Mouse (Mus musculus) stomach, embryonic 16.5 days (tissue): Measurements from ENCODE around the gene Slc4a1ap. TPM values are rescaled to one million over a fixed set of nuclear protein-coding genes. Genes with fewer than 3 reads are reported as not detected.

Source experiments
- polyA plus RNA-seq: library from polyadenylated mRNA; unstranded; fragments of >200 nt; fragmentation: Nextera tagmentation; extraction: Ambion mirVana; gene quantifications from 2 replicates; pipeline ENCODE4 v1.2.1, GENCODE M21; 2015

Gene Slc4a1ap
- polyA plus RNA-seq, 1 experiment from 2014 or later = 24.0 TPM

Other genes with a start within 250 kb of the Slc4a1ap start
- gene Ift172, start 235.9 kb upstream of the Slc4a1ap start, polyA plus RNA-seq = 34.6 and 35.1 TPM in 2 replicates
- 23.0 and 23.7 TPM in 2 replicates for gene Fndc4, start 230.9 kb upstream of the Slc4a1ap start, polyA plus RNA-seq
- 0.89 and 1.3 TPM in 2 replicates for gene Gckr, start 229.6 kb upstream of the Slc4a1ap start, polyA plus RNA-seq
- 40.6 and 42.9 TPM in 2 replicates for gene Zfp512, start 74.6 kb upstream of the Slc4a1ap start, polyA plus RNA-seq
- not detected in 2 replicates for gene 4930548H24Rik, start 41.3 kb upstream of the Slc4a1ap start, polyA plus RNA-seq
- gene Gpn1, start 32.3 kb upstream of the Slc4a1ap start, polyA plus RNA-seq = 49.2 and 52.9 TPM in 2 replicates
- gene Supt7l, start 812 bp downstream of the Slc4a1ap start, polyA plus RNA-seq = 18.3 and 21.9 TPM in 2 replicates
- gene Mrpl33, start 69.9 kb downstream of the Slc4a1ap start, polyA plus RNA-seq = 313 and 319 TPM in 2 replicates
- 7.4 and 8.6 TPM in 2 replicates for gene Rbks, start 170.6 kb downstream of the Slc4a1ap start, polyA plus RNA-seq
- gene Babam2, start 170.7 kb downstream of the Slc4a1ap start, polyA plus RNA-seq = 62.6 and 64.2 TPM in 2 replicates